Mouse (Mus musculus) liver, postnatal 0 days (tissue): ENCODE data around the gene Slc18a3.

Source experiments
- CTCF ChIP-seq: sonication (generic); IDR thresholded peaks from 2 replicates; pipeline ENCODE4 v1.5.1; 2016; ENCODE audit warnings: antibody characterized with exemption, low read depth
- EP300 ChIP-seq: IDR thresholded peaks from 2 replicates; pipeline ENCODE4 v1.6.1; 2016; ENCODE audit warnings: antibody characterized with exemption, low read depth, mild to moderate bottlenecking

- no peak for TF ChIP-seq CTCF
- no peak for TF ChIP-seq EP300
Measured at GRCm38 (mm10) chr14:32507216-32507615, 42.6 kb upstream of the Slc18a3 start.
